In the genomic region with DNA sequence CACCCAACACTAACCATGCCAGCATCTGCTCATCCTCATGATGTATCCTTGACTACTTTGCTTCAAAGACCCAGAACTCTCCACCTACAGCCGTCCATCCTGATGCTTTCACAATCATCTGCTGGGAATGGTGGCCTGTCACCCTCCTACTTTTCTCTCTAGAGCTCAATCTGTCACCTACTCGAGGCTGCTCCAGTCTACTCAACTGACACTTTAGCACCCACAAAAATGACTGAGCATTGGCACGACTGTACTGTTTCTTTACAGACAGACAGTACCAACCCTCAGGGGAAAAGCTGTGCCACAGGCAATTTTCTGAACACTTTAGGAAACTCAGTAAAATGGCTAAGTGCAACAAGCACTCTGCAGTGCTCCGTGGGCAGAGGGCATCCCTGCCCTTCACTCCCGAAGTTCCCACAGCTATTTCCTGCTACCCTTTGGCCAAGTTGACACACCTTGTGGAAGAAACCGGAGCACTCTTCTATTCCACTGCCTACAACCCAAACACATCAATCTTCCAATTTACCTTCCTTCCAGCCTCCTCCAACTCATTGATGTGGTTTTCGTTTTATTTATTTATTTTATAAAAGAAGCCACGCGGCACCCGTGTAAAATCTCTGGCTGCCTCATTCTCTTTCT, we compare ENCODE assay signal across 8 mouse cellular contexts. TPM values are rescaled to one million over a fixed set of nuclear protein-coding genes. Genes with fewer than 3 reads are reported as not detected.
A peak's percentile ranks its signal among the peaks of the same experiment; 100 is the strongest.
DNase-seq lines count a peak whose midpoint lies in the region; ATAC-seq and TF ChIP-seq lines count a peak whose summit lies in the region.

No protein-coding gene starts in this region.

- TF ChIP-seq EP300 in lung, postnatal 0 days (IDR thresholded peaks at IDR 0.05), result no peak

- no peak for TF ChIP-seq CTCF in lung, postnatal 0 days (IDR thresholded peaks at IDR 0.05)

- peak overlapping the region; percentile 81 for H3K4me3 ChIP-seq in lung, postnatal 0 days (ENCODE audit: low read depth, low read length)
- peak overlapping the region; percentile 83 for H3K4me3 ChIP-seq in hindbrain, embryonic 13.5 days
- peak overlapping the region; percentile 60 for H3K4me3 ChIP-seq in midbrain, embryonic 15.5 days

- WGBS in lung, postnatal 0 days, result 2% methylated on average over 10 of the region's 10 CpGs
- 7% methylated on average over 10 of the region's 10 CpGs for WGBS in hindbrain, embryonic 13.5 days
- 7% methylated on average over 10 of the region's 10 CpGs for WGBS in midbrain, embryonic 15.5 days

- H3K27ac ChIP-seq in lung, postnatal 0 days (ENCODE audit: low read length), result peak overlapping the region; percentile 89
- peak overlapping the region; percentile 87 for H3K27ac ChIP-seq in hindbrain, embryonic 13.5 days
- H3K27ac ChIP-seq in midbrain, embryonic 15.5 days, result peak overlapping the region; percentile 73

- H3K36me3 ChIP-seq in lung, postnatal 0 days (ENCODE audit: insufficient read depth, low read length), result no peaks in the 10 kb centered on the region
- H3K36me3 ChIP-seq in hindbrain, embryonic 13.5 days, result no peaks in the 10 kb centered on the region
- no peaks in the 10 kb centered on the region for H3K36me3 ChIP-seq in midbrain, embryonic 15.5 days (replicated peaks)

- peak overlapping the region; percentile 90 for H3K9ac ChIP-seq in lung, postnatal 0 days (replicated peaks; ENCODE audit: low read depth)
- H3K9ac ChIP-seq in hindbrain, embryonic 13.5 days, result peak overlapping the region; percentile 93
- peak overlapping the region; percentile 76 for H3K9ac ChIP-seq in midbrain, embryonic 15.5 days

- H3K9me3 ChIP-seq in lung, postnatal 0 days (ENCODE audit: low read length), result no peaks in the 10 kb centered on the region
- H3K9me3 ChIP-seq in hindbrain, embryonic 13.5 days, result no peaks in the 10 kb centered on the region
- no peaks in the 10 kb centered on the region for H3K9me3 ChIP-seq in midbrain, embryonic 15.5 days

- H3K27me3 ChIP-seq in lung, postnatal 0 days (replicated peaks; ENCODE audit: insufficient read depth, low read length), result no peaks in the 10 kb centered on the region
- no peaks in the 10 kb centered on the region for H3K27me3 ChIP-seq in hindbrain, embryonic 13.5 days
- no peaks in the 10 kb centered on the region for H3K27me3 ChIP-seq in midbrain, embryonic 15.5 days (replicated peaks)

- peaks cover 4% of the 10 kb centered on the region; the same call in 1 of the 2 replicates for H3K4me1 ChIP-seq in lung, postnatal 0 days (ENCODE audit: insufficient read depth, low read depth, low read length)
- peaks cover 24% of the 10 kb centered on the region for H3K4me1 ChIP-seq in hindbrain, embryonic 13.5 days (replicated peaks)
- H3K4me1 ChIP-seq in midbrain, embryonic 15.5 days, result peaks cover 16% of the 10 kb centered on the region

- peak overlapping the region; percentile 63 for H3K4me2 ChIP-seq in lung, postnatal 0 days (replicated peaks; ENCODE audit: low read depth, low read length)
- peak overlapping the region; percentile 95 for H3K4me2 ChIP-seq in hindbrain, embryonic 13.5 days
- peak overlapping the region; percentile 83 for H3K4me2 ChIP-seq in midbrain, embryonic 15.5 days

- ATAC-seq in lung, postnatal 0 days, result peak; percentile 31
- ATAC-seq in hindbrain, embryonic 13.5 days (ENCODE audit: low FRiP score), result peak; percentile 24; the same call in 1 of the 2 replicates
- ATAC-seq in midbrain, embryonic 15.5 days (replicated peaks), result peak; percentile 25

- DNase-seq in frontal cortex, adult 2 months (ENCODE audit: extremely low spot score in 1 of 2, low spot score in 1 of 2), result peak; percentile 41 to 57
- no peak for DNase-seq in frontal cortex, postnatal 10 days (ENCODE audit: low spot score in 2 of 2)
- DNase-seq in lung, postnatal 0 days (ENCODE audit: low spot score), result peak; percentile 12
- no peak for DNase-seq in lung, postnatal 4 days
- DNase-seq in spleen, adult 12 weeks (ENCODE audit: low spot score), result no peak
- no peak for DNase-seq in spleen, postnatal 14 days (ENCODE audit: low spot score in 2 of 2)

RNA-seq across cellular contexts. Expression of a gene that starts 10.8 kb away (rescaled TPM):
- 74.4 and 77.8 TPM in 2 replicates for polyA plus RNA-seq in frontal cortex, adult 2 months (2012; rRNA removed)
- 23.0 and 24.0 TPM in 2 replicates for polyA plus RNA-seq in lung, postnatal 0 days (2015; fragmentation: Nextera tagmentation; extraction: Ambion mirVana)
- polyA plus RNA-seq in hindbrain, embryonic 13.5 days (2015; fragmentation: Nextera tagmentation; extraction: Ambion mirVana), result 44.3 and 48.7 TPM in 2 replicates
- 53.2 and 59.4 TPM in 2 replicates for polyA plus RNA-seq in midbrain, embryonic 15.5 days (2015; fragmentation: Nextera tagmentation; extraction: Ambion mirVana)

RNA-seq across cellular contexts. Expression of a gene that starts 37.5 kb away (rescaled TPM):
- 88.5 and 106 TPM in 2 replicates for polyA plus RNA-seq in frontal cortex, adult 2 months (2012; rRNA removed)
- 25.4 and 29.8 TPM in 2 replicates for polyA plus RNA-seq in lung, postnatal 0 days (2015; fragmentation: Nextera tagmentation; extraction: Ambion mirVana)
- 70.9 and 77.6 TPM in 2 replicates for polyA plus RNA-seq in hindbrain, embryonic 13.5 days (2015; fragmentation: Nextera tagmentation; extraction: Ambion mirVana)
- polyA plus RNA-seq in midbrain, embryonic 15.5 days (2015; fragmentation: Nextera tagmentation; extraction: Ambion mirVana), result 93.2 and 93.4 TPM in 2 replicates

Comparison
In these comparisons a context has a peak if more than half of its experiments do, and no peak if none do; other contexts are left out.
1. DNase-seq: peak in frontal cortex, adult 2 months (2 of 2) and lung, postnatal 0 days (single experiment); none in frontal cortex, postnatal 10 days (0 of 2), lung, postnatal 4 days (0 of 2), spleen, adult 12 weeks (single experiment) and spleen, postnatal 14 days (0 of 2).
2. Peak in every context shown above with its lines, with median percentiles within 50 percentile points of each other: ATAC-seq, H3K27ac ChIP-seq, H3K4me2 ChIP-seq, H3K4me3 ChIP-seq and H3K9ac ChIP-seq.